Mouse (Mus musculus) embryonic facial prominence, embryonic 13.5 days (tissue): ENCODE results near the gene Tefm. TPM values are rescaled to one million over a fixed set of nuclear protein-coding genes. Genes with fewer than 3 reads are reported as not detected.

Source experiments
- ATAC-seq: fragments of 200-750 bp; cut with Nextera tagmentation; 2 replicates; pipeline ENCODE4 v1.8.0; 2017; ENCODE audit warnings: low read depth; ENCODE audit not compliant: insufficient number of reproducible peaks, insufficient read depth, low FRiP score, low TSS enrichment
- H3K27ac ChIP-seq: fragments of 300-500 bp; sonication (generic); 2 replicates; pipeline ENCODE4 v1.5.1; 2015; ENCODE audit warnings: moderate library complexity, mild to moderate bottlenecking, inconsistent platforms
- H3K27me3 ChIP-seq: fragments of 300-500 bp; sonication (generic); 2 replicates; pipeline ENCODE4 v1.6.1; 2015; ENCODE audit warnings: mild to moderate bottlenecking, inconsistent platforms
- H3K36me3 ChIP-seq: fragments of 300-500 bp; sonication (generic); 2 replicates; pipeline ENCODE4 v1.6.1; 2015; ENCODE audit warnings: mild to moderate bottlenecking, inconsistent platforms
- H3K4me1 ChIP-seq: fragments of 300-500 bp; sonication (generic); 2 replicates; pipeline ENCODE4 v1.6.1; 2015; ENCODE audit warnings: inconsistent platforms
- H3K4me2 ChIP-seq: fragments of 300-500 bp; sonication (generic); 2 replicates; pipeline ENCODE4 v1.6.1; 2015; ENCODE audit warnings: moderate library complexity, mild to moderate bottlenecking, inconsistent platforms
- H3K4me3 ChIP-seq: fragments of 300-500 bp; sonication (generic); 2 replicates; pipeline ENCODE4 v1.5.1; 2015; ENCODE audit warnings: mild to moderate bottlenecking, inconsistent platforms
- H3K9ac ChIP-seq: fragments of 300-500 bp; sonication (generic); 2 replicates; pipeline ENCODE4 v1.6.1; 2015; ENCODE audit warnings: mild to moderate bottlenecking, inconsistent platforms
- H3K9me3 ChIP-seq: fragments of 300-500 bp; sonication (generic); 2 replicates; pipeline ENCODE4 v1.6.1; 2016; ENCODE audit warnings: inconsistent platforms
- WGBS: fragments of 180-500 bp; shearing (Covaris S2); methylation state at CpG from one replicate; pipeline ENCODE4 v1.1.7; 2015; ENCODE audit warnings: mixed read lengths; 5-methylcytosine and 5-hydroxymethylcytosine counted together
- polyA plus RNA-seq: library from polyadenylated mRNA; unstranded; fragments of >200 nt; fragmentation: Nextera tagmentation; extraction: Ambion mirVana; gene quantifications from 2 replicates; pipeline ENCODE4 v1.2.1, GENCODE M21; 2015

The Tefm gene
- polyA plus RNA-seq, 1 experiment from 2014 or later: 31.4 TPM

- peaks cover 60% of the 10 kb centered on the region for H3K36me3 ChIP-seq
- H3K27me3 ChIP-seq: no peaks in the 10 kb centered on the region
- WGBS: 92% methylated on average over 13 of the region's 13 CpGs
Measured at GRCm38 (mm10) chr11:80136786-80137185, 5.2 kb downstream of the Tefm start.

GRCm38 (mm10) chr11:80135954-80136683 lies 5.9 kb downstream of the Tefm start:
- Histone ChIP-seq H3K4me3 (no peak overlapping the region), H3K27ac (no peak overlapping the region), H3K4me1 (no peaks in the 10 kb centered on the region), H3K9ac (no peak overlapping the region), H3K9me3 (no peaks in the 10 kb centered on the region), H3K36me3 (peaks cover 64% of the 10 kb centered on the region), H3K4me2 (no peak overlapping the region), H3K27me3 (no peaks in the 10 kb centered on the region)
- ATAC-seq: no peak
- 89% methylated on average over 11 of the region's 11 CpGs for WGBS

More at GRCm38 (mm10) chr11:80136786-80137185, 5.2 kb downstream of the Tefm start:
- no peak for ATAC-seq
- Histone ChIP-seq H3K9ac (no peak overlapping the region), H3K9me3 (no peaks in the 10 kb centered on the region), H3K4me2 (no peak overlapping the region), H3K4me1 (no peaks in the 10 kb centered on the region), H3K27ac (no peak overlapping the region), H3K4me3 (no peak overlapping the region)

GRCm38 (mm10) chr11:80134744-80135143 lies 7.2 kb downstream of the Tefm start:
- Histone ChIP-seq H3K4me1 (no peaks in the 10 kb centered on the region), H3K27ac (no peak overlapping the region), H3K9me3 (no peaks in the 10 kb centered on the region), H3K4me2 (no peak overlapping the region), H3K4me3 (no peak overlapping the region), H3K36me3 (peaks cover 69% of the 10 kb centered on the region), H3K9ac (no peak overlapping the region), H3K27me3 (no peaks in the 10 kb centered on the region)
- ATAC-seq: no peak
- 79% methylated on average over 4 of the region's 4 CpGs for WGBS

- no peak overlapping the region for H3K9ac ChIP-seq
- WGBS: 76% methylated on average over 1 of the region's 1 CpGs
- H3K4me2 ChIP-seq: no peak overlapping the region
- no peaks in the 10 kb centered on the region for H3K27me3 ChIP-seq
- no peaks in the 10 kb centered on the region for H3K4me1 ChIP-seq
- H3K36me3 ChIP-seq: peaks cover 69% of the 10 kb centered on the region
- H3K9me3 ChIP-seq: no peaks in the 10 kb centered on the region
- H3K4me3 ChIP-seq: no peak overlapping the region
- H3K27ac ChIP-seq: no peak overlapping the region
- ATAC-seq: no peak
Measured at GRCm38 (mm10) chr11:80132050-80132449, 9.9 kb downstream of the Tefm start.

GRCm38 (mm10) chr11:80116411-80116810 lies 25.6 kb downstream of the Tefm start:
- Histone ChIP-seq H3K4me1 (no peaks in the 10 kb centered on the region), H3K27me3 (no peaks in the 10 kb centered on the region), H3K36me3 (peaks cover 70% of the 10 kb centered on the region), H3K27ac (no peak overlapping the region), H3K4me3 (no peak overlapping the region), H3K9me3 (no peaks in the 10 kb centered on the region), H3K9ac (no peak overlapping the region), H3K4me2 (no peak overlapping the region)
- 71% methylated on average over 1 of the region's 1 CpGs for WGBS
- ATAC-seq: no peak

GRCm38 (mm10) chr11:80104407-80104806 lies 37.6 kb downstream of the Tefm start:
- H3K27me3 ChIP-seq: no peaks in the 10 kb centered on the region
- no peak overlapping the region for H3K4me3 ChIP-seq
- no peaks in the 10 kb centered on the region for H3K9me3 ChIP-seq
- no peak overlapping the region for H3K4me2 ChIP-seq
- no peak overlapping the region for H3K27ac ChIP-seq
- no peak for ATAC-seq
- no peaks in the 10 kb centered on the region for H3K4me1 ChIP-seq
- 87% methylated on average over 1 of the region's 1 CpGs for WGBS
- no peak overlapping the region for H3K9ac ChIP-seq
- H3K36me3 ChIP-seq: peaks cover 54% of the 10 kb centered on the region

GRCm38 (mm10) chr11:80101298-80101697 lies 40.7 kb downstream of the Tefm start:
- no peak overlapping the region for H3K4me2 ChIP-seq
- no peaks in the 10 kb centered on the region for H3K4me1 ChIP-seq
- H3K9ac ChIP-seq: no peak overlapping the region
- no peak overlapping the region for H3K4me3 ChIP-seq
- no peak overlapping the region for H3K27ac ChIP-seq
- no peaks in the 10 kb centered on the region for H3K9me3 ChIP-seq
- WGBS: 94% methylated on average over 6 of the region's 6 CpGs
- H3K27me3 ChIP-seq: no peaks in the 10 kb centered on the region
- ATAC-seq: no peak
- H3K36me3 ChIP-seq: peaks cover 55% of the 10 kb centered on the region

- 91% methylated on average over 3 of the region's 3 CpGs for WGBS
- Histone ChIP-seq H3K36me3 (peaks cover 63% of the 10 kb centered on the region), H3K9me3 (no peaks in the 10 kb centered on the region), H3K4me3 (no peak overlapping the region), H3K9ac (no peak overlapping the region), H3K27me3 (no peaks in the 10 kb centered on the region), H3K4me1 (no peaks in the 10 kb centered on the region), H3K27ac (no peak overlapping the region), H3K4me2 (no peak overlapping the region)
- no peak for ATAC-seq
Measured at GRCm38 (mm10) chr11:80098444-80099056, 43.4 kb downstream of the Tefm start.

- Histone ChIP-seq H3K9ac (peak overlapping the region; percentile 98; the same call in 1 of the 2 replicates), H3K9me3 (no peaks in the 10 kb centered on the region), H3K4me1 (peaks cover 5% of the 10 kb centered on the region; the same call in 1 of the 2 replicates), H3K4me2 (peak overlapping the region; percentile 79), H3K36me3 (peaks cover 12% of the 10 kb centered on the region), H3K4me3 (peak overlapping the region; percentile 99), H3K27ac (no peak overlapping the region), H3K27me3 (no peaks in the 10 kb centered on the region)
- WGBS: 56% methylated on average over 3 of the region's 3 CpGs
- no peak for ATAC-seq
Measured at GRCm38 (mm10) chr11:80090555-80091164, 51.3 kb downstream of the Tefm start.

GRCm38 (mm10) chr11:80089817-80090214 lies 52.2 kb downstream of the Tefm start:
- ATAC-seq: no peak
- under 1% methylated on average over 14 of the region's 14 CpGs for WGBS
- H3K4me3 ChIP-seq: peak overlapping the region; percentile 99
- H3K9ac ChIP-seq: peak overlapping the region; percentile 98
- H3K9me3 ChIP-seq: no peaks in the 10 kb centered on the region
- H3K4me1 ChIP-seq: peaks cover 5% of the 10 kb centered on the region; the same call in 1 of the 2 replicates
- H3K27ac ChIP-seq: peak overlapping the region; percentile 60
- H3K27me3 ChIP-seq: no peaks in the 10 kb centered on the region
- H3K36me3 ChIP-seq: peaks cover 5% of the 10 kb centered on the region; the same call in 1 of the 2 replicates
- H3K4me2 ChIP-seq: peak overlapping the region; percentile 79

GRCm38 (mm10) chr11:80088917-80089816 lies 52.8 kb downstream of the Tefm start, which contains the start of gene Atad5:
Gene Atad5, plus strand, starts transcription at chr11:80089400.
- peak within 1 kb of the TSS; percentile 79 for H3K4me2 ChIP-seq
- 5% methylated on average over 57 of the region's 57 CpGs for WGBS
- 0 out of 2 replicates have a peak, but pooled peaks cover 1% of the 10 kb centered on the region for H3K36me3 ChIP-seq
- peak within 1 kb of the TSS; percentile 60 for H3K27ac ChIP-seq
- peaks cover 5% of the 10 kb centered on the region; the same call in 1 of the 2 replicates for H3K4me1 ChIP-seq
- peak within 1 kb of the TSS; percentile 98 for H3K9ac ChIP-seq
- no peaks in the 10 kb centered on the region for H3K9me3 ChIP-seq
- peak within 1 kb of the TSS; percentile 99 for H3K4me3 ChIP-seq
- H3K27me3 ChIP-seq: no peaks in the 10 kb centered on the region
- peak; percentile 64; the same call in 1 of the 2 replicates for ATAC-seq
